Mouse (Mus musculus) lung, embryonic 16.5 days (tissue): ENCODE data around the gene Rsbn1. TPM values are rescaled to one million over a fixed set of nuclear protein-coding genes. Genes with fewer than 3 reads are reported as not detected.

ENCODE experiments used
- ATAC-seq: fragments of 200-750 bp; cut with Nextera tagmentation; 2 replicates; pipeline ENCODE4 v1.8.0; 2017; ENCODE audit warnings: low read depth, mild to moderate bottlenecking, moderate library complexity
- H3K27ac ChIP-seq: fragments of 300-500 bp; sonication (generic); 2 replicates; pipeline ENCODE4 v1.5.1; 2014; ENCODE audit warnings: mild to moderate bottlenecking, control low read depth, low read length
- H3K27me3 ChIP-seq: fragments of 300-500 bp; sonication (generic); 2 replicates; pipeline ENCODE4 v1.6.1; 2014; ENCODE audit warnings: low read depth, low read length, mixed read lengths; ENCODE audit not compliant: control insufficient read depth, insufficient read depth
- H3K36me3 ChIP-seq: fragments of 300-500 bp; sonication (generic); 2 replicates; pipeline ENCODE4 v1.6.1; 2014; ENCODE audit warnings: low read length; ENCODE audit not compliant: control insufficient read depth, insufficient read depth
- H3K4me1 ChIP-seq: fragments of 300-500 bp; sonication (generic); replicated peaks from 2 replicates; pipeline ENCODE4 v1.6.1; 2014; ENCODE audit warnings: low read length, mixed read lengths; ENCODE audit not compliant: control insufficient read depth, insufficient read depth
- H3K4me2 ChIP-seq: fragments of 300-500 bp; sonication (generic); 2 replicates; pipeline ENCODE4 v1.6.1; 2014; ENCODE audit warnings: low read depth, low read length, control low read depth
- H3K4me3 ChIP-seq: fragments of 300-500 bp; sonication (generic); 2 replicates; pipeline ENCODE4 v1.5.1; 2014; ENCODE audit warnings: mild to moderate bottlenecking, low read length, control low read depth
- H3K9ac ChIP-seq: fragments of 300-500 bp; sonication (generic); 2 replicates; pipeline ENCODE4 v1.6.1; 2014; ENCODE audit warnings: low read length, control low read depth
- H3K9me3 ChIP-seq: fragments of 300-500 bp; sonication (generic); 2 replicates; pipeline ENCODE4 v1.6.1; 2016; ENCODE audit warnings: low read length; ENCODE audit not compliant: control insufficient read depth
- WGBS: fragments of 180-500 bp; shearing (Covaris S2); extraction: QIAGEN DNeasy Blood & Tissue Kit; methylation state at CpG from one replicate; pipeline ENCODE4 v1.1.7; 2014; 5-methylcytosine and 5-hydroxymethylcytosine counted together
- polyA plus RNA-seq: library from polyadenylated mRNA; unstranded; fragments of >200 nt; fragmentation: Nextera tagmentation; extraction: Ambion mirVana; gene quantifications from 2 replicates; pipeline ENCODE4 v1.2.1, GENCODE M21; 2015

Gene Rsbn1
- polyA plus RNA-seq, 1 experiment from 2014 or later: 8.9 TPM

GRCm38 (mm10) chr3:103984556-103984955 lies 70.6 kb downstream of the Rsbn1 start:
- no peaks in the 10 kb centered on the region for H3K9me3 ChIP-seq
- no peaks in the 10 kb centered on the region for H3K27me3 ChIP-seq
- H3K4me1 ChIP-seq: no peaks in the 10 kb centered on the region
- no peak overlapping the region for H3K4me3 ChIP-seq
- no peak for ATAC-seq
- H3K27ac ChIP-seq: no peak overlapping the region
- H3K9ac ChIP-seq: no peak overlapping the region
- no peak overlapping the region for H3K4me2 ChIP-seq
- peaks cover 11% of the 10 kb centered on the region for H3K36me3 ChIP-seq
- 76% methylated on average over 4 of the region's 4 CpGs for WGBS

- Histone ChIP-seq H3K27ac (no peak overlapping the region), H3K4me3 (no peak overlapping the region), H3K4me2 (no peak overlapping the region), H3K9ac (no peak overlapping the region), H3K9me3 (no peaks in the 10 kb centered on the region), H3K4me1 (no peaks in the 10 kb centered on the region), H3K27me3 (no peaks in the 10 kb centered on the region), H3K36me3 (peaks cover 11% of the 10 kb centered on the region)
- no peak for ATAC-seq
- WGBS: 98% methylated on average over 2 of the region's 2 CpGs
These were observed 71.3 kb downstream of the Rsbn1 start for GRCm38 (mm10) chr3:103985194-103985593.

- no peak for ATAC-seq
- Histone ChIP-seq H3K4me1 (no peaks in the 10 kb centered on the region), H3K9me3 (no peaks in the 10 kb centered on the region), H3K36me3 (peaks cover 18% of the 10 kb centered on the region), H3K4me2 (no peak overlapping the region), H3K9ac (no peak overlapping the region), H3K4me3 (no peak overlapping the region), H3K27ac (no peak overlapping the region), H3K27me3 (no peaks in the 10 kb centered on the region)
- 41% methylated on average over 5 of the region's 5 CpGs for WGBS
These were observed 74.0 kb downstream of the Rsbn1 start for GRCm38 (mm10) chr3:103987831-103988432.

GRCm38 (mm10) chr3:103989352-103989751 lies 75.4 kb downstream of the Rsbn1 start:
- 79% methylated on average over 4 of the region's 4 CpGs for WGBS
- H3K4me3 ChIP-seq: no peak overlapping the region

GRCm38 (mm10) chr3:103991271-103991670 lies 77.4 kb downstream of the Rsbn1 start:
- no peak overlapping the region for H3K27ac ChIP-seq
- ATAC-seq: no peak
- H3K9me3 ChIP-seq: no peaks in the 10 kb centered on the region
- H3K4me2 ChIP-seq: no peak overlapping the region
- H3K36me3 ChIP-seq: peaks cover 14% of the 10 kb centered on the region
- whole genome bisulfite sequencing: 96% methylated on average over 3 of the region's 3 CpGs
- H3K4me1 ChIP-seq: no peaks in the 10 kb centered on the region
- H3K4me3 ChIP-seq: no peak overlapping the region
- no peaks in the 10 kb centered on the region for H3K27me3 ChIP-seq
- H3K9ac ChIP-seq: no peak overlapping the region

More at GRCm38 (mm10) chr3:103989352-103989751, 75.4 kb downstream of the Rsbn1 start:
- no peak overlapping the region for H3K4me2 ChIP-seq
- no peaks in the 10 kb centered on the region for H3K27me3 ChIP-seq
- ATAC-seq: no peak
- peaks cover 17% of the 10 kb centered on the region for H3K36me3 ChIP-seq
- H3K9me3 ChIP-seq: no peaks in the 10 kb centered on the region
- no peak overlapping the region for H3K9ac ChIP-seq
- H3K27ac ChIP-seq: no peak overlapping the region
- no peaks in the 10 kb centered on the region for H3K4me1 ChIP-seq

- Histone ChIP-seq H3K27ac (no peak overlapping the region), H3K9ac (no peak overlapping the region), H3K27me3 (no peaks in the 10 kb centered on the region), H3K36me3 (0 out of 2 replicates have a peak, but pooled peaks cover 10% of the 10 kb centered on the region), H3K4me1 (no peaks in the 10 kb centered on the region), H3K9me3 (no peaks in the 10 kb centered on the region), H3K4me3 (no peak overlapping the region), H3K4me2 (no peak overlapping the region)
- ATAC-seq: no peak
- WGBS: 92% methylated on average over 4 of the region's 4 CpGs
These were observed 84.8 kb downstream of the Rsbn1 start for GRCm38 (mm10) chr3:103998724-103999123.

GRCm38 (mm10) chr3:104006896-104007466 lies 93.1 kb downstream of the Rsbn1 start:
- H3K9ac ChIP-seq: no peak overlapping the region

GRCm38 (mm10) chr3:104007479-104007878 lies 93.6 kb downstream of the Rsbn1 start:
- Histone ChIP-seq H3K9ac (no peak overlapping the region), H3K4me1 (no peaks in the 10 kb centered on the region), H3K4me2 (no peak overlapping the region), H3K27ac (no peak overlapping the region), H3K36me3 (peaks cover 21% of the 10 kb centered on the region), H3K27me3 (no peaks in the 10 kb centered on the region), H3K4me3 (no peak overlapping the region), H3K9me3 (no peaks in the 10 kb centered on the region)
- WGBS: 67% methylated on average over 8 of the region's 8 CpGs
- no peak for ATAC-seq

More at GRCm38 (mm10) chr3:104006896-104007466, 93.1 kb downstream of the Rsbn1 start:
- Histone ChIP-seq H3K4me1 (no peaks in the 10 kb centered on the region), H3K4me3 (no peak overlapping the region), H3K9me3 (no peaks in the 10 kb centered on the region), H3K27ac (no peak overlapping the region), H3K4me2 (no peak overlapping the region), H3K36me3 (peaks cover 24% of the 10 kb centered on the region), H3K27me3 (no peaks in the 10 kb centered on the region)
- ATAC-seq: no peak
- 85% methylated on average over 8 of the region's 8 CpGs for WGBS

- H3K4me2 ChIP-seq: no peak overlapping the region
- no peak for ATAC-seq
- WGBS: 82% methylated on average over 5 of the region's 5 CpGs
- no peak overlapping the region for H3K27ac ChIP-seq
- H3K9ac ChIP-seq: no peak overlapping the region
- H3K27me3 ChIP-seq: no peaks in the 10 kb centered on the region
- H3K36me3 ChIP-seq: peaks cover 17% of the 10 kb centered on the region
- no peaks in the 10 kb centered on the region for H3K9me3 ChIP-seq
- H3K4me1 ChIP-seq: no peaks in the 10 kb centered on the region
- no peak overlapping the region for H3K4me3 ChIP-seq
These were observed 96.2 kb downstream of the Rsbn1 start for GRCm38 (mm10) chr3:104009924-104010662.
